Mouse (Mus musculus) Muller cell, postnatal 12 days (primary cell): ENCODE results near the gene Tifa.
"Not testable (repeated sequence)": the region's sequence is repeated elsewhere in the genome, so short reads cannot be mapped to it uniquely, and the experiment has no call there.

Source experiments
- DNase-seq: peaks from one replicate; pipeline ENCODE4 v3.0.0-alpha.2; 2015; ENCODE audit errors: inconsistent ontology term

The Tifa gene

DNA sequence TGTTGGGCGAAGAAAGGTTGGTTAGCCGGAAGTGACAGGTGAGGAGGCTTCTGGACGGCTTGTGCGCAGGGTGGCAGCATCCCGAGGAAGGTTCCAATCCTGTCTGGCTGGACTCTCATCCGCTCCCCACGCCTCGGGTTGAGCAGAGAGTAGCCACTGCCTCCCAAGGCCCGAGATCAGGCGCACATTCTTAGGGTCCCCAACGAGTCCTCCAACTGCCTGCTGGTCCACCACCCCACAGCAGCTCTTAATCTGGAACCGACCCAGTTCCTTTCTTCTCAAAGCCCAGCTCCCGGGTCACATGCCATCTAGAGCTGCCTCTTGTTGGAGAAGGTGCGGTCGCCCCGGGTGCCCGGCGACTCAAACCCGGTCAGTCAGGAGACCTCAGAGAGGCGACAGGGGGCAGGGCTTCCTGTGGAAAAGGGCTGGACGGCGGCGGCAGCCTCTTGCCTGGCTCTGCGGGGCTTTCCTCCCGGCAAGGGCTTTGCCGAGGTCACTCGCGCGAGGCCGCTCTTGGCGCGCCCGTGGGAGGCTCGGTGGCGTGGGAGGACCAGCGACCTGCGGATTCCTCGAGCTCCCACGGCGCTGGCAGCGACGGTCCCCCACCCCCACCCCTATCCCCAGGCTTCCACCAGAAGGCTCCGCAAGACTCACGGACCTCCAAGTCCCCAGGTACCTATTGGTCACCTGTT, at the start of gene Tifa:
Tifa (plus strand) TSS at position 306 of the 692 bp plus-strand sequence.
- DNase-seq, result peak; percentile 73

DNA sequence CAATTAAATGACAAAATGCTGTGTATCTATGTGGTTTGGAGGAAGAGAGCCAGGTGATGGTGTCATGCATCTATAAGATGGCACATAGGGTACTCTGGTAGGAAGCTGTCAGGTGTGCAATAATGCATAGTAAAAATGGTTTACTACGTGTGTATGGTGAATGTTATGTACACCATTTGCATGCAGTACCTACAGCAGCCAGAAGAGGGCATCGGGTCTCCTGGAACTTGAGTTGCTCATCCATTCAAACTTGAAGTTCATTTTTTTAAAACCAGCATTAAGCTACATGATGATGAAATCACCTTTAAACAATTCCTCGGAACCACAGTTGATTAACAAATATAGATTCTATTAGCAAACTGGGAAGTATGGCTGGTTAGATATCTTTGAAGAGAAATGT, 48.1 kb upstream of the Tifa start:
- no peak for DNase-seq

DNA sequence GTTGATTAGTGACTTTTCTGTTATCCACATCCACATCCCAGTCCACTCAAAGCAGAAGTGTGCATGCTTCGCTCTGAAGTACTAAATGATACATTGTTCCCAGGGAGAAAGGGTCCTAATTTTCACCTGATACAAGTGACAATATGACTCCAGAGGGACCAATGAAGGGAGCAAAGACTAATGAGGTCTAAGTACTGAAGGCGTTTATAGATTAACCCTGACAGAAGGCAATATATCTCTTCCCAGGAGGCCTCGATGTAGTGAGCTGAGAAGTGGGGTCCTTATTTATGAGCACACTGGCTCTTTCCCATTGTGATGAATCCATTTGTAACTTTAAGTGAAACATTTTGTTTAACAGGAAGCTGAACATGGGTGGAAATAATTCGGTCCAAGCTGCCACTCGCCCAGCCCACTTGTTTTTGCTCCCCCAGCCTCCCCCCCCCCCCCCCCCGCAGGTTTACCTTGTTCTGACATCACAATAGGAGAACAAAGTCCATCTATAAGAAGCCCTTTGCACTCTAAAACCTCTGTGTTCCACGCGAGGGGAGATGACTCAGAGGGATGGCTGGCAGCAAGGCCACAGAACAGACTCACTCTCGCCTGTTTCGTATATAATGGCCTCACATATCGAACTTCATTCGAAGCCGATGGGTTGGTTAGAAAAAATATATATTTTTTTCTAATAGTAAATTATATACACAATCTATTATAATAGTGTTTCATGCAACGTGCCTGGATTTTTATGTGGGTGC, 45.8 kb upstream of the Tifa start:
- no peak for DNase-seq

GRCm38 (mm10) chr3:127745504-127745903, 44.1 kb upstream of the Tifa start:
- DNase-seq, result no peak

DNA sequence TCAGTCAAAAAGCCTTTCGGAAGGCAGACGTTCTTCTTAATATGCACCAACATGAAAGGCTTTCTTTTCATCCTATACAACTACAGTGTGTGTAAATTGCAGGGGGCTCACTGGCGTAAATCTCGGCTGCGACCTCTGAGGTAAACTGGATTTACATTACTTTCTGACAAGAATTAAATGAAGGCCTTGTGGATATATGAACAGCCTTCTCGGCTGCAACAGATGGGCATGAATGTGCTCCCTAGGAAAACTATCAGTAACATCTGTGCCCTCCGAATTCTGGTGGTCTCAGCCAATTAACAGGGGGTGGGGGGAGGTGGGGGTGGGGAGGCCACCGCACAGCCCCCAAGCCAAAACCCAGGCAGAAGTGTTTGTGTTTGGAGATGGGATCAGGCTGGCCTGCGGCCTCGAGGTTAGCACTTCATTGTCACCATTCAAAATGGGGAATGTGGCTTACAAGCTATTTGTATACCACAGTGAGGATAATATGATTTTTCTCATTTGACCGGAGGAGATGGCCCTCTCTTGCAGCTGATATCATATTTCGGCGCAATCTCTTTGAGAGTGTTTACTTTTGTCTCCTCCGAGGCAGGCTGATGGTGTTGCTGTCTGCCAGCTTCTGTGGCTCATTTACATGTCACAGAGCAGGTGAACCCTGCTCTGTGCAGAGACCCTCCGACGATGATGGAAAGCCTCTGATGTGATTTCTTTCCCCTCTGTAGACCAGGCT, 43.5 kb upstream of the Tifa start:
- no peak for DNase-seq

GRCm38 (mm10) chr3:127748644-127749043, 41.0 kb upstream of the Tifa start:
- DNase-seq, result no peak

DNA sequence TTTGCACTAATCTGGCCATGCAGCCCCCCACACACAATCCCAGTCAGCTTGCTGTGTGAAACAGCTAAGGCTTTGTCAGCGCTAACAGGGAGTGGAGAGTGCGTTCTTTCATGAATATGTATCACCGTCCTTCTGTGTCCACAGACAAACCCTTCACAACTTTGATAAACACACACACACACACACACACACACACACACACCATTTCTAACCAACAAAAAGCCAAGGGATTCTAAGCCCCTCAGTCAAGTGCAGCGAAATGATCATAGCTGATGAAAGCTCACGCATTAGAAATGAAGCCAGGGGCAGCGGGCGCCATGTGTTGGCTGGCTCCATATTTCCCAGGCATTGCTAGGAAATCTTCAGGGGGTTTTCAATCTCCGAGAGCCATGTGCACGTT, 40.3 kb upstream of the Tifa start:
- no peak for DNase-seq

GRCm38 (mm10) chr3:127749981-127750562, 39.5 kb upstream of the Tifa start:
- DNase-seq, result no peak

- no peak for DNase-seq
Measured at GRCm38 (mm10) chr3:127756458-127756857, 33.1 kb upstream of the Tifa start.

DNA sequence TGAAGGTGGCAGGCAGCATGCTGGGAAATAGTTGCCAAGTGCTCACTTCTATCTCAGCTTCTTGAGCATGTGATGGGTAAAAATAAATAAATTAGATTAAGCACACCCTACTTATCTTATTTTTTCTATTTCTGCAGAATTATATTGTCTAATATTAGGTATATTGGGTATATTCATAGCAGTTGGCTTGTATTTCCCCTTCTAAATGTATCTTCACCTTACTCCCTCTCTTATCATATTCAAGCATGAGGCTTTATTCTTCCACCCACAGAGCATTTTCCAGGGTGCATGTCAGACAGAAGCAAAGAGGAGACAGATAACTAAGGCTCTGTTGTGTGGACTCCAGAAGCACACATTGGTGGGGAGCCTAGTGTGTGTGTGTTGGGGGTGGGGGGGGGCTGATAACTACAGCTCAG, 31.7 kb upstream of the Tifa start:
- DNase-seq, result no peak

DNA sequence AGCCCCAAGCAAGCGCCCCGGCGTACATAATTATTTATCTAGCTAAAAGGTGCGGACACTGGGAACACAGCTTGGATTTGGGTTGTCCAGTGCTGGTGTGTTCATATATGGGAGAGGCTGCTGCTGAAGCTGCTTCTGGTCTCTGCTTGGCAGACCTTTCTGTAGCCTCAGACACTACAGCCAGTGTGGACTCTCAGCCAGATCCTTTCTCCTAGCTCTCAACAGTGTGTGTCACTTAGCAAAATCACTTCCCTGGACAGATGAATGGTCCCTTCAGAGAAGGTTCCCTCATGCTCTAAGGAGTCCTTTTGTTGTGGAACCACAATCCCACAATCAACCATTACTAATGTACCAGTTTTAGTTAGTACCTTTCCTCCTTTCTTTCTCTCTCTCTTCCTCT, 30.8 kb upstream of the Tifa start:
- DNase-seq, result peak; percentile 48

DNA sequence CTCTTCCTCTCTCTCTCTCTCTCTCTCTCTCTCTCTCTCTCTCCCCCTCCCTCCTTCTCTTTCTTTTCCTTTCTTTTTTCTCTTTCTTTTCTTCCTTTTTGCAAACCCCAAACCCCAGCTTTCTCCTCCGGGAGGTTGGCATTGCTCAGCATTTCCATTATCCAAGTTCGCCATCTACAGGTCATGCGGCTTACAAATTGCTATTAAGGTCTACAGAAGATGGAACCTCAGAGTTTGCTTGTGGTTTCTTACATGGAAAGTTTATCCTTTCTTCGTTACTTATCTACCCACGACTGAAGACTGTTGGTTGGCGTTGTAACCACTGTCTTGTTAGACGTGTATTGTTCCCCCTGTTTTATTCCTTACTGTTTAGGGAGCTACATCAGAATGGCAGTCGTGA, 30.4 kb upstream of the Tifa start:
- DNase-seq, result peak; percentile 65

DNA sequence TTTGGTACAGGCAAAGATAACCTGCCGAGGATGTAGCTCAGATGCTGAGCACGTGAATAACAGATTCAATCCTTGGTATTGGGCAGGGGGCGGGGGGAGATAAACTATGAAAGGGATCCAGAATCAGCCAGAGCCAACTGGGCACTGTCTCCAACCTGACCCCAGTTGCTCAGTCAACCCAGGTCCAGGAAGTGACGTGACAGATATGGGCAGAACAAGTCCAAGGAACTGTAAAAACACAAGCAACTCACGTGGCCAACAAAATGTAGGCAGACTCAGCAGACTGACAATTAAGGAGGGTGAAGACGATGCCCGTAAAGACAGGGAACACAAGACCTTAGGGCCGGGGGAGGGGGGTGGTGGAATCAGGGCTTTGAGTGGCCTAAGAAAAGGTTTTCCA, 27.2 kb upstream of the Tifa start:
- DNase-seq, result no peak

DNA sequence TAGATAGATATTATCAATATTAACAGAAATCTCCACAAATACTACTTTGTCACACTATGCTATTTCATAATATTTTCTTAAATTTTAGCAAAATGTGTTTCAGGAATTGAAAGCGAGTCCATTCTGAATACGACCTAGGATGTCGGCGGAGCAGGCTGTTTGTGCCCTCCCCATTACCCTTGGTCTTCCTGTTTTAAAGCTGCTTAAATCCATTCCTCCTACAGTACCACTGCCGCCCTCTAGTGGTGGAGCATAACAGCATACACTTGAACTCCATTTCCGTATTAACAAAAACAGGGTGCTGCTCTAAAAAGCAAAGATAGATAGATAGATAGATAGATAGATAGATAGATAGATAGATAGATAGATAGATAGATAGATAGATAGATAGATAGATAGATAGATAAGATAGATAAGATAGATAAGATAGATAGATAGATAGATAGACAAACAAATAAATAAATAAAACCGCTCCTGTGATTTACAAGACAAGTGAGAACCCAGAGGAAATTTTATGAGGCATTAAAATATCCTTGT, 26.5 kb upstream of the Tifa start:
- peak; percentile 67 for DNase-seq

- DNase-seq, result no peak
Measured at GRCm38 (mm10) chr3:127764541-127764940, 25.1 kb upstream of the Tifa start.

GRCm38 (mm10) chr3:127765971-127766370, 23.6 kb upstream of the Tifa start:
- no peak for DNase-seq

DNA sequence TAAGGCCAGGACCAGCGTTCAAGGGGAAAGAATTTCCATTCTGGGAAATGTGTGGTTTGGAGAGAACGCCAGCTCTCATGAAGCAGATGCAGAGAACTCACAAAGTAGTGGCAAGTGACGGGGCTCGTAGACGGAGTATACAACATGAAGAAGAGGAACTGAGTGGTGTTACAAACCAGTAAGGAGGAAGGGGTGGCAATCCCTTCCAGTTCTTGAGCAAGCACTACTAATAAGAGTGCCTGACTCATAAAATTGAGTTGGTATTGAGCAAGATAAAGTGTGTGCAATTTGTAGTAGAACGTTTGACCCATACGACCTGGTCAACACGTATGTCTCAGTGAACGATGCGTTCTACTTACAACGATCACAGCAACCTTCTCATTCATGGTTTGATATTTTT, 20.5 kb upstream of the Tifa start:
- no peak for DNase-seq

DNA sequence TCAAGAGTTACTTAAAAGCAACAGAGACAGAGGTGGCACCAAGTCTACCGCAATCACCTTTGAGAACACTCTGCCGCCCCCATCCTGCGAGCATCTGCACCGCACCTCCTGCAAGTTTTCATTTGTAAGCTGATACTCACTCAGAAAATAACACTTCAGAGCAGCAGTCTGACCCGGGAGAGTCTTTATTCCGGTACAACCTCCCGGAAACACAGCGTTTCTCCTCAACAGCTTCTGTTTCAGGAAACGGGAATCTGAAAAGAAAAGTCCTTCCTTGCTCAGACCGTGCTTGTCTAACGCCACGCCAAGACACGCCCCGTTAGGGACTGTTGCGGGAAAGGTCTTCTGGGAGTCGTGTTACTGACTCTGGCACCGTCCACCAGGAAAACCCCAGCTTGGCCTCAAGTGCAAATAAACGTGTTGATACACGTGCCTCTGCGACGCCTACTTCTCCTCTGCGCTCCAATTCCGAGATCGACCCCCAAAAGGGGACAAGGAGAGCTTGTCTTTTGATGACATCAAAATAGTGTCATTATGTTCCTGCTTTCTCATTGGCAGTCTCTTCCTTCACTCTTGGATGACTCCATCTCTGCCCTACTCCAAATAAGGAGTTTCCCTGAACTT, 9.5 kb upstream of the Tifa start, which contains the start of gene Alpk1:
Alpk1 (minus strand) TSS at position 507 of the 624 bp plus-strand sequence.
- DNase-seq, result peak; percentile 89

- no peak for DNase-seq
Measured at GRCm38 (mm10) chr3:127780921-127781320, 8.7 kb upstream of the Tifa start.

DNA sequence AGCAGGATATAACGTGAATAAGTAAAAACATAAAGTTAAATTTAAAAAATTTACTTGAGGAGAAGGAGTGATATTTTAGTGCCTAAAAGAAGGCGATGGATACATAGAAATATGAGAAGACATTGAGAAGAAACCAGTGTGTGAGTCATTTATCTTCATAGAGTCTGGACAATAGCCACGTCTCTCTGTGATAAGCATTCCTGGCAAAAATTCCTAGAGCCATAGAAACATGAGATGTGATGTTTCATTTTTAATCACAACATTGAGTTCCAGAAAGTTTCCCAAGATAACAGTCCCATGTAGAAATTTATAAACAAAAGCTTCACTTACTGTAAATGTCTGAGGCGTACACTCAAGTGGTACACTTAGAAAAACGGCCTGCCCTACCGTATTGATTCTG, 6.7 kb upstream of the Tifa start:
- DNase-seq, result no peak

DNA sequence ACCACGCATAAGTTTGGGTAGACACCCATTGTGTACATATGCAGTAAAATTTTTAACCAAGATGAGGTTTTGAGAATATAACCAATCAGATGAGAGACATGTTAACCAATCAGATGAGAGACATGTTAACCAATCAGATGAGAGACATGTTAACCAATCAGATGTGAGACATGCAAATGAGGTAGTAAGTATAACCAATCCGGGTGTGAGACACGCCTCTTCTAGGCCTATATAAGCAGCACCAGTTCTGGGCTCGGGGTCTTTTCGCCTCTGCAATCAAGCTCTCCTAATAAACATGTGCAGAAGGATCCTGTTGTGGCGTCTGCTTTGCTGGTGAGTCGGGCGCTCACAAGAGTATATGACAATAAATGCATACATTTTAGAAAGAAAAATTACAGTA, 5.9 kb upstream of the Tifa start:
- not testable (repeated sequence) for DNase-seq
